Mouse (Mus musculus): ENCODE measurements around the gene Pmf1. TPM values are rescaled to one million over a fixed set of nuclear protein-coding genes. Genes with fewer than 3 reads are reported as not detected.

The Pmf1 gene
- polyA plus RNA-seq, 2 experiments = 99.9 to 109 TPM

DNA sequence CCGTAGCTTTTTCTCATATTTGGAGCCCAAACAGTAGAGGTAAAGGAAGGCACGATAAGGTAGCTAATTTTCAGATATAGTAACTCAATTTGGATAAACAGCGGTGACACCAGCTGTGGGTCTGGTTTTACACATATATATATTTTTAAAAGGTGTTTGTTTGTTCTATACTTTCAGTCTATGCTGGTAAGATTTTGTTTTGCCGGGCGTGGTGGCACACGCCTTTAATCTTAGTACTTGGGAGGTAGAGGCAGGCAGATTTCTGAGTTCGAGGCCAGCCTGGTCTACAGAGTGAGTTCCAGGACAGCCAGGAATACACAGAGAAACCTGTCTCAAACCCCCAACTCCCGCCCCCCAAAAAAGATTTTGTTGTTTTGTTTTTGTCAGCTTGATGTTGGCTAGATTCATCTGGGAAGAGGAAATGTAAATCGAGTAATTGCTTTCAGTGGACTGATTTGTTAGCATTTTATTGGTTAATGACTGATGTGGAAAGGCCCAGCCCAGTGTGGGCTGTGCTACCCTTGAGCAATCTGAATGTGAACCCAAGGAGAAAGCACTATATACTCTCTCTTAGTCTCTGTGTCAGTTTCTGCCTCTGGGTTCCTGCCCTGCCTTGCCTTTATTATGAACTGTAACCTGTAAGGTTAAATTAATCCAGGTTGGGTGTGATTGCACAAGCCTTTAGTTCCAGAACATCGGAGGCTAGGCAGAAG, 15.7 kb upstream of the Pmf1 start:
- H3K27ac ChIP-seq (replicated peaks; ENCODE audit: low read depth, low read length) = no peak overlapping the region

DNA sequence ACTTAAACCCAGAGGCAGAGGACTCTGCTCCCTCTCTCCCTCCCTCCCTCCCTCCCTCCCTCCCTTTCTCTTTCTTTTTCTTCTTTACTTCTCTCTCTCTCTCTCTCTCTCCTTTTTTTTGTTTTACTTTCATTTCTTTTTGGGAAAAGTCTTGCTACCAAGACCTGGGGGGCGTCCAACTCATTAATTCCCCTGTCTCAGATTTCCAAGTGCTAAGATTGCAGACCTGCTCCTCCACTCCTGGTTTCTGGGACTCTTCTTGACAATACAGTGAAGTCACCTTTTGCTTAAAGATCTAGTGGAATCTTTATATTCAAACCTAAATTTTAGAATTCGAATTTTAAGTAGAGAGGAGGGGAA, 15.2 kb upstream of the Pmf1 start:
- Histone ChIP-seq H3K4me1 (ENCODE audit: control insufficient read depth, insufficient read depth, low read length) (peaks cover 10% of the 10 kb centered on the region), H3K9ac (ENCODE audit: low read depth, low read length, severe bottlenecking) (0 out of 2 replicates have a peak overlapping the region, but pooled peaks have one; percentile 25), H3K4me2 (replicated peaks; ENCODE audit: low read depth, low read length, severe bottlenecking) (peak overlapping the region; percentile 32), H3K4me3 (replicated peaks; ENCODE audit: low read length) (peak overlapping the region; percentile 69), H3K9me3 (ENCODE audit: control insufficient read depth, low read length) (no peaks in the 10 kb centered on the region), H3K27ac (replicated peaks; ENCODE audit: low read depth, low read length) (no peak overlapping the region), H3K36me3 (ENCODE audit: control insufficient read depth, insufficient read depth, low read length) (peaks cover 10% of the 10 kb centered on the region), H3K27me3 (ENCODE audit: control insufficient read depth, insufficient read depth, low read length) (no peaks in the 10 kb centered on the region)
- ATAC-seq (ENCODE audit: low FRiP score, low read depth) (no peak), DNase-seq (ENCODE audit: low spot score) (no peak)
- TF ChIP-seq POLR2A (IDR thresholded peaks at IDR 0.05; ENCODE audit: borderline replicate concordance, extremely low read depth, insufficient read depth, insufficient read length) = no peak
- WGBS = 9% methylated on average over 2 of the region's 2 CpGs

More for the DNA sequence above, 15.7 kb upstream of the Pmf1 start:
- WGBS = 81% methylated on average over 10 of the region's 10 CpGs
- Histone ChIP-seq H3K4me1 (ENCODE audit: control insufficient read depth, insufficient read depth, low read length) (peaks cover 10% of the 10 kb centered on the region), H3K9ac (ENCODE audit: low read depth, low read length, severe bottlenecking) (no peak overlapping the region), H3K27me3 (ENCODE audit: control insufficient read depth, insufficient read depth, low read length) (no peaks in the 10 kb centered on the region), H3K9me3 (ENCODE audit: control insufficient read depth, low read length) (no peaks in the 10 kb centered on the region), H3K36me3 (ENCODE audit: control insufficient read depth, insufficient read depth, low read length) (0 out of 2 replicates have a peak, but pooled peaks cover 4% of the 10 kb centered on the region), H3K4me2 (replicated peaks; ENCODE audit: low read depth, low read length, severe bottlenecking) (no peak overlapping the region; the same call in 1 of the 2 replicates), H3K4me3 (replicated peaks; ENCODE audit: low read length) (no peak overlapping the region; the same call in 1 of the 2 replicates)
- DNase-seq (ENCODE audit: low spot score) (no peak), ATAC-seq (ENCODE audit: low FRiP score, low read depth) (no peak)
- TF ChIP-seq POLR2A (IDR thresholded peaks at IDR 0.05; ENCODE audit: borderline replicate concordance, extremely low read depth, insufficient read depth, insufficient read length) = no peak

DNA sequence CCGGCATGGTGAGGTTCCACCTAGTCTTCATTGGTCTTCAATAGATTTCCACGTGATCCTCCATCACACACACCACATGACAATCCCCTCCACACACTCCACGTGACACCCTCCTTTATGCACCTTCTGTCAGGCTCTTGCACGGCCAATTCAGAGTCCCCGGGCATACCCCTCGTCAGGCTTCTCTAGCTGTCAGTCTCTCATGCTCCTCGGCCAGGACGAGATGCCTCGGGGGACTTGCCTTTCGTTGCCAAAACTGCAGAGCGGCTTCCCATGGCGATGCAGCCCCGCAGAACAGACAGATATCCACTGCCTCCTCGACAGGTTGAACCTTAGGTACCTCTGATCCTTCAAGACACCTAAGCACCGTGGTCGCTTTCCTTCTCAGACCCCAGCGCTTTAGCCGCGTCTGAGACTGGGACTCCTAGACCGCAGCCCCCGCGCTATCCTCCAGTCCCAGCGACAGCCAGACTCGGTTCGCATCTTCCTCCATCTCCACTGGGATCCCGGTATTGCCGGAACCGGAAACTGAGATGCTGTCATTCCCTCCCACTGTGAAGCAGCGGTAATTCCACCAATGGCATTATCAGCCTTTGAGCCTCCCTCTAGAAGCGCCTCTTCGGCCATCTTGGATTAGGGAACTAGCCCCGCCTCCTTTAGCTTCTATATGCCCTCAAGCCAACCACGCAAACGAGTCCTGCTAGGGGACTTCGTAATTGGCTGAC, 14.6 kb upstream of the Pmf1 start, which contains the start of gene Slc25a44:
TSS of gene Slc25a44 (minus strand) at position 535 of the 725 bp plus-strand sequence.
- WGBS = 4% methylated on average over 35 of the region's 35 CpGs
- DNase-seq (ENCODE audit: low spot score) = peak; percentile 99
- H3K9ac ChIP-seq (ENCODE audit: low read depth, low read length, severe bottlenecking) = peak within 1 kb of the TSS; percentile 60
- peaks cover 10% of the 10 kb centered on the region for H3K4me1 ChIP-seq (ENCODE audit: control insufficient read depth, insufficient read depth, low read length)
- H3K4me2 ChIP-seq (replicated peaks; ENCODE audit: low read depth, low read length, severe bottlenecking) = peak within 1 kb of the TSS; percentile 75
- H3K36me3 ChIP-seq (ENCODE audit: control insufficient read depth, insufficient read depth, low read length) = peaks cover 15% of the 10 kb centered on the region
- peak; percentile 99 for ATAC-seq (ENCODE audit: low FRiP score, low read depth)
- no peak within 1 kb of the TSS for H3K27ac ChIP-seq (replicated peaks; ENCODE audit: low read depth, low read length)
- H3K9me3 ChIP-seq (ENCODE audit: control insufficient read depth, low read length) = no peaks in the 10 kb centered on the region
- no peaks in the 10 kb centered on the region for H3K27me3 ChIP-seq (ENCODE audit: control insufficient read depth, insufficient read depth, low read length)
- peak within 1 kb of the TSS; percentile 69 for H3K4me3 ChIP-seq (replicated peaks; ENCODE audit: low read length)
- TF ChIP-seq POLR2A (IDR thresholded peaks at IDR 0.05; ENCODE audit: borderline replicate concordance, extremely low read depth, insufficient read depth, insufficient read length) = no peak

DNA sequence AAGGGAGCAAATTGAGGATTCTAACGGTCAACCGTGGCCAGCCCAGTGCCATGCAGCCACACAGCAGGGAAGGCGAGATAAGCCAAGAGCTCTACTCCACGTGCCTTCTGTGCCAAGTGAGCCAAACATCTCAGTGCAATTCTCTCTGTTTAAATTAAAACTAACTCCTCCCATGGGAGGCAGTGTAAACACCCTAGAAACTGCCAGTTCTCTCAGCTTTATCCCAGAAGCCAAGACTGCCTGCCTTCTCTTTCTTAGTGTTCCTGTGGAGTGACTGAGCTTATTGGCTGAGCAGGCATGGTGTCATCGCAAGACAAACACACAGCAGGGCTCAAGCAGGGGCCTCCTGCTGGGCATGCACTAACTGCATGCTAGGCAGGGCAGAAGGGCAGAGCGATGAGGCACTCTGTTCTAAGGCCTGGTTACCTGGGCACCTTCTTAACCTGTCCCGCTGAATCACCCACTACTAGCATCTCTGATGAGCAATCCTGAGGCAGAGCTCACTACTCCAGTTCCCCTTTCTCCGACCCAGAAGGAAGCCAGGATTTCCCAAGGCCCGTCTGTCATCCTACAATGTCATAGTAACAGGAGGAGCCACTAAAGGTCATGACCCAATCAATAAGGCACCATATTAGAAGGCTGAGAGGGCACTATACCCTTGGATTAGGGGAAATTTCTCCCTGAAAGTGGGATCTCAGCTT, 12.0 kb upstream of the Pmf1 start:
- 49% methylated on average over 9 of the region's 9 CpGs for WGBS

DNA sequence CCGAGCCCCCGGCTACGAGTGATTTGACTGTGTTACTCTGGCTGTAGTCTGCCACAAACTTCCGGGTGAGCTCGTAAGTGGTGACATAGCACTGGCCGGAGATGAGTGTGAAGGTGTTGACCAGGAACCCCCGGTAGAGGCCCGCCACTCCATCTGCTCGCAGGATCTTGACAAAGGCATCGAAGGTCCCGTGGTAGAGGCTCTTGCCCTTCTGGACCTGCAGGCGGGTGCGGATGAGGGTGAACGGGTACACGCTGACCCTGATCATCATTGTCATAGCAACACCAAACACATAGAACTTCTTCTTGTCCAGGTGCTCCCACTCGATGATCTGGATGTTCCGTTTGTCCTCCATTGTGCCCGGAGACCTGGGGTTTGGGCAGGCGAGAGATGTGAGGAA, 10.6 kb upstream of the Pmf1 start:
- WGBS = 98% methylated on average over 19 of the region's 19 CpGs
- no peak for ATAC-seq (ENCODE audit: low FRiP score, low read depth)
- H3K36me3 ChIP-seq (ENCODE audit: control insufficient read depth, insufficient read depth, low read length) = peaks cover 41% of the 10 kb centered on the region

More for the DNA sequence above, 12.0 kb upstream of the Pmf1 start:
- peaks cover 34% of the 10 kb centered on the region for H3K36me3 ChIP-seq (ENCODE audit: control insufficient read depth, insufficient read depth, low read length)
- no peak for ATAC-seq (ENCODE audit: low FRiP score, low read depth)
- DNase-seq (ENCODE audit: low spot score) = no peak
- no peak overlapping the region for H3K4me2 ChIP-seq (replicated peaks; ENCODE audit: low read depth, low read length, severe bottlenecking)
- H3K4me1 ChIP-seq (ENCODE audit: control insufficient read depth, insufficient read depth, low read length) = peaks cover 10% of the 10 kb centered on the region
- H3K27me3 ChIP-seq (ENCODE audit: control insufficient read depth, insufficient read depth, low read length) = no peaks in the 10 kb centered on the region
- no peaks in the 10 kb centered on the region for H3K9me3 ChIP-seq (ENCODE audit: control insufficient read depth, low read length)
- H3K27ac ChIP-seq (replicated peaks; ENCODE audit: low read depth, low read length) = no peak overlapping the region
- H3K4me3 ChIP-seq (replicated peaks; ENCODE audit: low read length) = no peak overlapping the region
- H3K9ac ChIP-seq (ENCODE audit: low read depth, low read length, severe bottlenecking) = no peak overlapping the region
- no peak for TF ChIP-seq POLR2A (IDR thresholded peaks at IDR 0.05; ENCODE audit: borderline replicate concordance, extremely low read depth, insufficient read depth, insufficient read length)

More for the DNA sequence above, 10.6 kb upstream of the Pmf1 start:
- no peak for DNase-seq (ENCODE audit: low spot score)
- Histone ChIP-seq H3K9me3 (ENCODE audit: control insufficient read depth, low read length) (no peaks in the 10 kb centered on the region), H3K27me3 (ENCODE audit: control insufficient read depth, insufficient read depth, low read length) (no peaks in the 10 kb centered on the region), H3K4me3 (replicated peaks; ENCODE audit: low read length) (no peak overlapping the region), H3K9ac (ENCODE audit: low read depth, low read length, severe bottlenecking) (no peak overlapping the region), H3K4me2 (replicated peaks; ENCODE audit: low read depth, low read length, severe bottlenecking) (no peak overlapping the region), H3K27ac (replicated peaks; ENCODE audit: low read depth, low read length) (no peak overlapping the region), H3K4me1 (ENCODE audit: control insufficient read depth, insufficient read depth, low read length) (peaks cover 10% of the 10 kb centered on the region)
- no peak for TF ChIP-seq POLR2A (IDR thresholded peaks at IDR 0.05; ENCODE audit: borderline replicate concordance, extremely low read depth, insufficient read depth, insufficient read length)

Measured in limb, embryonic 14.5 days (tissue).